Mouse (Mus musculus) lung, adult 10 weeks (tissue): ENCODE measurements around the gene Kdm6a. TPM values are rescaled to one million over a fixed set of nuclear protein-coding genes. Genes with fewer than 3 reads are reported as not detected.

Source experiments
- polyA plus RNA-seq: library from polyadenylated mRNA; stranded (reverse); fragments of 350-450 nt; fragmentation: Illumina TruSeq; extraction: RNeasy Lipid Tissue Mini Kit (QIAGEN cat#74804); gene quantifications from one replicate; pipeline ENCODE4 v1.2.3, GENCODE M21; 2014; ENCODE audit warnings: low read depth, low replicate concordance; ENCODE audit not compliant: insufficient read depth

The Kdm6a gene
- 13.9 TPM for polyA plus RNA-seq

GRCm38 (mm10) chrX:18162192-18162857 is at the start of gene Kdm6a:
Kdm6a (plus strand) TSS chrX:18162575.

GRCm38 (mm10) chrX:18145557-18145956 is 16.8 kb upstream of the Kdm6a start, which contains the start of gene Dusp21:
Dusp21 (plus strand) TSS chrX:18145857.

Other genes with a start within 250 kb of the Kdm6a start
- gene Dusp21, start 16.7 kb upstream of the Kdm6a start, polyA plus RNA-seq, result not detected